Mouse (Mus musculus): Measurements from ENCODE around the gene Gdpd5.
A peak's percentile ranks its signal among the peaks of the same experiment; 100 is the strongest.

The Gdpd5 gene

DNA sequence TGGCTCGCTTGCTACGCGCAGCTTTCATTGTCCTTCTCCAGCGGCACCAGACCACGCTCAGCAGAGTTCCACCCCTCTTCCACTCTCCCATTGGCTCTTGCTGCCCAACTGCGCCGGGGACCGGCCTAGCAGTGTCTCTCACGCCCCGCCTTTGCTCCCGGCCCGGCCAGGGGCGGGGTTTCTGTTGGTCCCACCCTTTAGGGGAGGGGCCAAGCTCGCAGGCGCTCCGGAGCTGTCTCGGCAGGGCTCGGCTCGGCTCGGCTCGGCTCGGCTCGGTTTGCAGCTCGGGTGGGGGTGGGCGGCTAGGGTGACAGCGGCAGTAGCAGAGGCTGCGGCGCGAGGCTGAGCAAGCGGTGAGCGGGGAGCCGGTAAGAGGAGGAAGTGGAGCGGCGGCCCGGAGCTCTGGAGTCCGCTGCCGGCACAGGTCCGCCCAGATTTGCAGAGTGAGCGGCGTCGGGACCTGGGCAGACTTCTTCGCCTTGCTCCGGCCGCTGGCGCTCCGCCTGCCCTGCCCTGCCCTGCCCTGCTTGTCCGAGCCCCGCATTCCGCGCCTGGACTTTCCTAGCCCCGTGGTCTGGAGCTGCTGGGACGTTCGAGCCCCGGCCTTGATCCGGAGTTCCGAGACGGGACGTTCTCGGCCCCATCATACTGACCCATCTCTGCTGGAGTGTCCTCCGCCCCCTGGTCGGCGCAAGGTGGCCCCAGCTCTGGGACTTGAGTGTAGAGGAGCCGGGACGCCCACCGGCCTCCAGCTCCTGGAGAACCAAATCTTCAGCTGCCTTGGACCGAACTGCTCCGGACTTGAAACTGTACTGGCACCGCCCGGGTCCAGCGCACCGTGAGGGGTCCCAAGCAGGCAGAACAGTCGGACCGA is at the start of gene Gdpd5:
Gene Gdpd5 (plus strand): TSS at position 201 of the 874 bp plus-strand sequence.
- peak; percentile 98 for DNase-seq (ENCODE audit: low spot score)

DNA sequence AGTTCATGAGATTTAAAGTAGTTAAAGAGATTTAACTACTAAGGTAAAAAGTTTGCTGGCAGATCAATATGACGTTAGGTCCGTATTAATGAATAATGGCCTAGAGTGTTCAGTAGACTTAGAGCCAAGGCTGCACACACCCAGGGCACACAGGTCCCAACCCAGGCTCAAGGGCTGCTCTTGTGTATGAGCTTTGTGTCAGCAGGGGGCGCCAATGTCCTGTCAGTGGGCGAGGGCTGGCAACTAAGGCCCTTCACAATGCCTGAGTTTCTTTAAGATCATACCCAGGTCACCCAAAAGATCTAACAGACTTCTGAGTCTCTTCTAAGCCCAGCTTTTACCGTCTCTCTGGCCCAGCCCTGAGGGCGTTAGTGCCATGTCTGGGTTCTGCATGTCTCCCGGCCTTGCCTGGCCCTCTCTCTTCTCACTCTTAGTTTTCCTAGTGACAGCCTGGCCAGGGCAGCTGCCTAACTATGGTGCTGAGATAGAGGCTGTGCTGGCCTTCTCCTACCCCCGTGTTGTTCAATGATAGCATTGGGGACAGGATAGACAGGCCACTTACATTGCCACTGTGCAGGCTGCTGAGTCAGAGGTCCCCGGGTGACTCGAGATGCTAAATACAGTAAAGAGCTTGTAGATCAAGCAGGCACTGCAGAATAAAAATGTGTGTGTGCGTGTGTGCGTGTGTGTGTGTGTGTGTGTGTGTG is 48.3 kb upstream of the Gdpd5 start:
- DNase-seq (ENCODE audit: low spot score), result peak; percentile 79

DNA sequence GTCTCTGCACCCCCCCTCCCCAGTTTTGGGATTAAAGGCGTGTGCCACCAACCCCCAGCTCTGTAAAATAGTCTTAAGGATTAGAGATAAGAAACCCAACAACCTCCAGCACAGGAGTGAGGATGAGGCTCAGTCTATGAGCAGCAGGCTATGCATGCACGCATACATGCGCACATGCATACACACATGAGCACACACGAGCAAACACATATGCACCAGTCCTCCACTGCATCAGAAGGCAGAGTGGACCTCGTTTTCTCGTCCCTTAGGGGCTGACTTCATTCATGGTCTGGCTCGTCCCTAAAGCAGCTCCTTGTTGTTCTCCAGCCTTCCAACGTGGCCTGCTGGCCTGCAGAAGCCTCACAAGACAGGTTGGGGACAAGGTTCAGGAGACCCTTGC is 40.5 kb upstream of the Gdpd5 start:
- DNase-seq (ENCODE audit: low spot score), result no peak

DNA sequence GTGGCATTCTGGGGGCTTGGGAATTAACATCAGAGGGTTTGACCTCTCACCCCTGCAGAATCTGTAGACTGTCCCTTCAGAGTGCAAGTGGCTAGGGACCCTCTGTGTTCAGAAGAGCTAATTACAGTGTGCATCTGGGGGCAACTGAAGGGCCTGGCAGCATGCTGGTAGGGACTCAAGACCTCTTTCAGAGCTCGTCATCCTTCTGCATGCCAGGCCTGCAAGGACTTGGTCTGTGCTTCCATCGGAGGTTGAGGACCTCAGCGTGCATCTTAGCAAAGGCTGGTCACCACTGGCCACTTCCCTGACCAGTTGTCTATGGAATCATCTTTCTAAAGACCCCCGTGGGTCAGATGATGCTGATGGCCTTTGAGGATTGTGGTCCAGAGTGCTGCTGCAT is 37.6 kb upstream of the Gdpd5 start:
- no peak for DNase-seq (ENCODE audit: low spot score)

DNA sequence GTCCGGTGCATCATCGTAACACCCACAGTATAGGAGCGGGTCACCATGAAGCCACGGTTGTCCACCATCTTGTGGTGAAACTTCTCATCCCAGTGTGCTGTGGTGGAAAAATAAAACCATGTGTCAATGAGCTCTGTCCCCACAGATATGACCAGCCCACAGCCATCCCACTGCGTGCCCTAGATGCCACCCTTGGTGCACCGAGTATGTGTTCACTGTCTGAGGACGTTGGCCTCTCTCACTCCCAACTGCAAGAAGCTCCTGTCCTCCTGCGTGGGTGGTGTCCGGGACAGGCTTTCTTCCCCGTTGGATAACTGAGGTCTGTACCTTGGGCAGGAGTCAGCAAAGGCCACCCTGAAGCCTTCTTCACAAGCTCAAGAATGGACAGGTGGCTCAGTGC is 33.9 kb upstream of the Gdpd5 start:
- DNase-seq (ENCODE audit: low spot score), result no peak

DNA sequence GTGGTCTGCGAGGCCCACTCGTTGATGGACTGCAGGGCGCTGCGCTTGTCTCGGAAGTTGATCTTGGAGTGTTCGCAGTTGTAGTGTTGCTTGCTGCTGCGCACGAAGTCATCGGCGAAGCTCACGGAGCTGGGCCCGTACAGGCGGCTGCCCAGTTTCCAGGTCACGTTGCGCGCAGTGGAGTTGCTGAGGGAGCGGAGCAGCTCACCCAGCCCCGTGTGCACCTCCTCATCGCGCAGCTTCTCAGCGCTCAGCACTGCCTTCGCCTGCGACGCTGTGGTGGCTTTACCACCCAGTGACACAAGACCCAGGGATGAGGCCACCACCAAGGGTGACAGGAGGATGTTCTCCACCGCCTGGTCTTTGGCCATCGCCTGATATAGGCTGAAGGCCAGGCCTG is 32.3 kb upstream of the Gdpd5 start:
- DNase-seq (ENCODE audit: low spot score), result no peak

DNA sequence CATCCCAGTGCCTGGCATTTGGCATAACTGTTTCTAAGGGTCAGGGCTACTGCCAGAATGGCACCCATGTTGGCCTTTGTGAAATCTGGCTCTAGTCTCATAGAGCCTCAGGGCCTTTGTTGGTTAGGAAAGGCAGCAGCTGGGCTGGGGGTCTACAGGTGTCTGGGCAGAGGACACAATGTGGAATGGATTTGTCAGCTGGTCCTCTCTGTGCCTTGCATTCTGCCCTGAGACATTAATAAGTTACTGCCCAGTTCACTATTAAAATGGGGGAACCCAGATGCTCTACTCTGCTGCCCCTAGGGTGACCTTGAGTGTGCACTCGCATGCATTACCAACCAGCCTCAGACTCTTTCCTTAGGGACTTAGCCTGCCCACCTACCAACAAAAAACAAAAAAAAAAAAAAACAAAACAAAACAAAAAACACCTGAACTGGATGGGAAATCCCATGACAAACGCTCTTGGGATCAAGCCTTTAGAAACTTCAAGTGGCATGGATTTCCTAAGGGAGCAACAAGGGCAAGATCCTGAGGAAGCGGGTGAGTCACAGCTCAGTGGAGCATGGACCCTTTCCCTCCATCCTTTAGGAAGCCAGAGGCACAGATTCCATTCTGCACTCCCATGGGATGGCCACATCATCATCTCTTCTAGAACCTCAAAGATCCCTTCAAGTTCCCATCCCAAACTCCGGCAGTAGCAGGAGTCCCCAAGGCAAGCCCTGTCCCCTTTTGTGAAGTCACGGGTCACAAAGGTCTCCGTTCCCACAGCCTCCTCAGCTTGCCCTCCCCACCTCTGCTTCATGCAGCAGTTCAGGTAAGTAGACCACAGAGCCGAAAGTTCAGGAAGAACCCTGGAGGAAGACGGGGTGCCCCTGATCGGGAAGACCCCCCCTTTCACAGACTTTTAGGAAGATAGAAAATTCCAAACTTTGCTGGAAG is 31.2 kb upstream of the Gdpd5 start:
- no peak for DNase-seq (ENCODE audit: low spot score)

DNA sequence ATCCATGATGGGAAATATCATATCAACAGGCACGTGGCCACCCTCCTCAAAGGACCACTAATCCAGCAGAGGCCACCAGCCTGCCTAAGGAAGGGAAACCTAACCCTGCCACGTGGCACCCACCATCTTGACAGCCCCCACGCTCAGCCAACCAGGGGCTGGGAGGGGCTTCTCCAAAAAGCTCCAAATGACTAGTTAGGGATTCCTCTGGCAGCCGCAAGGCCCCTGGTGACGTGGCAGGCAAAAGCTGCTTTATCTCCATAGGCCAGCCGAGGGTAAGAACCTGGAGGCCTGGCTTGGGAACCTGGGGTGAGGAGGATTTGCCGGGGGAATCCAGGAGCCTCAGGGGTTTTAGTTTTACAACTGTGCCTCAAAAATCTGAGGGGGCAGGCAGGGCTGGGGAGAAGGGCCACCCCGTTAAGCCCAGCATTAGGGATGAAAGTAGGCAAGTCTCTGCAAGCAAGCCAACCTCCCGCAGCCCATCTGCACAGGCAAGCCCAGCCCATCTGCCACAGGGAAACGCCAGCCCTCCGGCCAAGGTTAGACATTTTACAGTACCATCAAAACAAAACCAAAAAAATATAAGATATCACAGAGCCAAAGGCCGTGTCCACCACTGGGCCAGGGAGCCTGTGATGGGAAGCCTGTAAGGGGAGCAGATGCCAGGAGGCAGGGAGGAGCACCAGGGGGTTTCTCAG is 30.0 kb upstream of the Gdpd5 start:
- no peak for DNase-seq (ENCODE audit: low spot score)

DNA sequence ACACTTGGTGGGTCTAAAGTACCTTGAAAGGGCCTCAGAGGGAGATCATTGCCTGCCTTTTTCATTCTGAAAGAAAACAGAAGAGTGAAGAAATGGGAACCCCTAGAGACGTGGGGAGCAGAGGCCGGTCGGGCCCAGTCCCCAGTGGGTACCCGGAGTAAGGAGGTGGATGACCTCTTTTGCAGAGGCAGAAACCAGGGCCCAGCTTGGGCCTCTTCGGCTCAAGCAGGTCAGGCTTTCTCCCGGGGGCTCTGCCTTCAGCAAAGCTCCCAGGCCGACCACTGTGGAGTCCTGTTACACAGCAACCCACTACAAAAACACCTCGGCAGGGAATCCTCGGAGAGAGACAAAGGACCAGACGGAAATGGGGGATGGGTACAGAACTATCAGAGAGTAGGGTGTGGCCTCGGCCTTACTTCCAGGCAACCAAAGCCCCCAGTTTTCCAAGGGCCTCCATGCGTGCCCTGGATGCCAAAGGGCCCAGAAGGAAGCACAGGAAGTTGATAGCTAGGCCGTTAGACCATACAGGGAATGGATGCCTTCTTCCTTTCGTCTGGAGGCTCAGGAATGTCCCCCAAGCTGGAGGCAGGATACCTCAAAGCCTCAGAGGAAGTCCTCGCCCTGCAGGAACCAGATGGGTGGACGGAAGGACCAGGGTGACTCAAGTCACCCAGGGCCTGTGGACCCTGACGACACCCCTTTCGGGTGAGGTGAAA is 29.3 kb upstream of the Gdpd5 start:
- DNase-seq (ENCODE audit: low spot score), result no peak

DNA sequence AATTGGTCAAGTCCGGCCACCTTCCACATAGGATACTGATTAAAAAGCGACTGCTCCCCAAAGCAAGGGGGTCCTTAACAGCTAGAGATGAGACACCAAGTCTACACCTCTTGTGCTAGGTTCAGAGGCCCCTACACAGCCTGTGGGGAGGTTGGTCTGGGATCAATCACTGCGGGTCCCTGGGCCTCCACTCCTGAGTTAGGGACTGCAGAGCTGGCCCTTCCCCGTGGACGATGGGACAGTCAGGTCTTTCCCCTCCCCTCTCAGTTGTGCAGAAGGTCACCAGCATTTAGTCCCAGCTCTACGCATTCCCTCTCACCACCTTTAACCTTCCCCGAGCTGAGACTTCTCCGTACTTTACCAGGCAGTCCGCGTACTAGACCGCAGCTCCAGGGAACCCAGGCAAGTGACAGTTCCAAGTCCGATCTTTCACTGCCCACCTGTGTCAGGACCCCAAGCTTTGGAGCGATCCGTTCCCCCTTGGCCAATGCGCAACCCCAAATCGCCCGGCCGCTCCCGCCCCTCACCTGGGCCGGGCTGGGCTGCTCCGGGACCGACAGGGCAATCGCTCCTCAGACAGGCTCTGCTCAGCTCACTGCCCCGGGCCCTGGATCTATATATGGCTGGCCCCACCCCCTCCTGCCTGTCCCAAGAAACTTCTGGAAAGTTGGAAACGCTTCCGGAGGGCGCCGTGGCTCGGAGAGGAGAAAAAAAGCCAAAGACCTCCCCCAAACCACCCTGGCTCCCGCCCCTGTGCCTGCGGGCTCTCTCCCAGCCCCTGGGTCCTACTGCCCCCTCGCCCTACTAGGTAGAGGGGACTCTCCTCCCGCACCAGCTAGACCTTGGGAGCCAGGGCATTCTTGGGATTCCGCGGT is 28.5 kb upstream of the Gdpd5 start, which contains the start of gene Serpinh1:
Gene Serpinh1 (minus strand): TSS at position 714 of the 875 bp plus-strand sequence.
- DNase-seq (ENCODE audit: low spot score), result peak; percentile 21

DNA sequence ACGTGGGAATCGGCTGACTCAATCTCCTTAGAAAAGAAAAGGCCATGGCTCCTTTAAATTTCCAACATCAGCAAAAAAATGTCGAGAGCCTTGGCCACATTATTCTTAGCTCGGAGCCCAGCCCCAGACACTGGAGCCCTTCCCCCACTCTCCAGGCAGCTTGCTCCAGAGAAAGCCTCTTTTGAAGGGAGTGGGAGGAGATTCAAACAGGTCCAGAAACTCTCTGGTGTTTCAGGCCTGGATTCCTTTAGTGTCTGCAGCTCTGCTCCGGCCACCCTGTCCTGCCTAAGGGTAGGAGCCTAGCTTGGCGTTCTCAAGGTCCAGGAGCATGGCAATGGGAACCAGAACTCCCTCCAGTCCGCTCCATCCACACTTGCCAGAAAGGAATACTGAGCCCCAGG is 25.5 kb upstream of the Gdpd5 start:
- peak; percentile 87 for DNase-seq (ENCODE audit: low spot score)

DNA sequence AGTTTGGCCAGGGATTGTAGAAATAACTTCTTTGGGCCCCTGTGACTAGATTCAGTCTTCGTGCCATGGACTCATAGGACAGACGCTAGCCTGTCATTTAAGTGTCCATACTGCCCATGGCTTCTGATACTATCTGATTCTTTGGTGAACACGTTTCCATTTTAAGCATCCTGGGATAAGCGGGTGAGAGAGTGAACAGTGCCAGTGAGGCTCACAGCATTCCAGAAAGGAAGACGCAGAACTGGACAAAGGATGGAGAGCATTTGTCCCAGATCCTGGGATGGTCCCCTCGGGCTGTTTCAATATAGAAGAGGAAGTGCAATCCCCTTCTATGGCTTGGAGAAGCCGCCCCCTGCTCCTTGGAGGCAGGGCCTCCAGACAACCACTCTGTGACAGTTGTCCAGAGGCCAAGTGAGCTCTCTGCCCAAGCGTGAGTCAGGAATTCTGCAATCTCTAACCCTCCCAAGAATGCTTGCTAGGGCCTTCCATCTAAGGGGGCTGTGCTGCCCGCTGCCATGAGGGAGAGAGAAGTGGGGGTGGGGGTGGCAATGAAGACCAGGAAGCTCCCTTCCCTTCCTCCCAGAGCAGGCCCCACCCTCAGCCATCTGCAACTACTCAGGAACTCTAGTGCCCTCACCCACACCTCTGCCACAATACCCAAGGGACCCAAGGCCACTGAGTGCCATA is 24.8 kb upstream of the Gdpd5 start:
- DNase-seq (ENCODE audit: low spot score), result peak; percentile 76

DNA sequence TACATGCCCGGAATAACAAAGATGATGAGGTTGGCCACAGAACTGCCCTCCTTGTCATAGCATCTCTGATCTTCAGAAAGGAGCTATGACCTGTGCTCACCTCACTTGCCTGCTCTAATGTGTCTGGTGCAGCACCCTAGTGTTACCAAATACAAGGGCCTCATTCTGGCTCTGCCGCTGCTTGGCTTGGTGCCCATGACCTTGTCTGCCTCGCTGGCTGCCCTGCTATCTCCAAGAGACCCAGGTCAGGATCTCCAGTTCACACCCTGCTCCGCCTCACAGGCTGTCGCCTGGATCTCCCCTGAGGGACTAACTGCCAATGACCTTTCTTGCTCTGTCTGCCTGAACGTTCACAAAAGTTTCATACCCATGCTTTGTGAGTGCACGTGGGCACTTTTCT is 24.0 kb upstream of the Gdpd5 start:
- DNase-seq (ENCODE audit: low spot score), result peak; percentile 66

DNA sequence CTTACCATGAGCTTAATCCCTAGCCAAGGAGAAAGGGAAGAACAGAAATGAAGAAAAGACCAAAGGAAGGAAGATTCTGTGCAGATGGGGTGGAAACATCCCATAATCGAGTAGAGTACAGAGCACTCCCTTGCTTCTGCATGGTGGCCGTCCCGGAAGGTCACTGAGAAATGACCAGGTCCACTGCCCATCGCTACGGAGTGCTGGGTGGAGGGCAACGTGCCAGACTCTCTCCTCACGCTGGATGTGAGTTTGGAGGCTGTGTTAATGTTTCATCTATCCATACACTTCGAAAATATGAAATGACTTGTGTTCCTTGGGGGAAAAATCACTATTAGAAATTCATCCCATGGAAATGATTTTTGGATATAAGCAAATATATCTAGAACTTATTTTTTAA is 22.8 kb upstream of the Gdpd5 start:
- no peak for DNase-seq (ENCODE audit: low spot score)

DNA sequence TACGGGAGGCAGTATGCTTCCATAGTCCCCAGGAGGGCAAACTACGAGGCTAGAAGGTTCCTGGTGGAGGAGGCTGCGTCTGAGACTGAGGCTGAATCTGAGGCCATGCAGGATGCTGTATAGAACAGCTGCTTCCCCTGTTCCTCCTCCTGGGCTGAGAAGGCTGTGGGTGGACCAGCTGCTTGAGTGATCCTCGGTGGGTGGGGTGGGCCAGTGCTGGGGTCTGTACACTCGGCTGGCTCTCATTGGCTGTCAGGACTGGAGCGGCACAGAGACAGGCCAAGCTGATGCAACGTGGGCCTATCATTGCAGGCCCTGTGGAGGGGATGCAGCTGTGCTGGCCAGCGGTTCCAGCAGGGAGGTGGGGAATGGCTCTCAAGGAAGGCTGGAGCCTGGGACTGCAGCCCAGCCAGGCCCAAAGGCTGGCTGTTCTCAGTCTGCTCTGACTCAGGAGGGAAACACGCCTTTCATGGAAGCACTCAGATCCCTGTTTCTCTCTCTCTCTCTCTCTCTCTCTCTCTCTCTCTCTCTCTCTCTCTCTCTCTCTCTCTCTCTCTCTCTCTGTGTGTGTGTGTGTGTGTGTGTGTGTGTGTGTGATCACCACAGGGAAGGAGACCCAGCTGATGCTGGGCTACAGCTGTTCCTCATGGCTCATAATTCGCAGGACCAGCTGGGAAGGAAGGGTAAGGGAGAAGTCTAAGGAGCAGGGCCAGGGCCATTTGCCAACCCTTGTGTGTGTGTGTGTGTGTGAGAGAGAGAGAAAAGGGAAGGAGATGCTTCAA is 21.0 kb upstream of the Gdpd5 start:
- DNase-seq (ENCODE audit: low spot score), result peak; percentile 96

DNA sequence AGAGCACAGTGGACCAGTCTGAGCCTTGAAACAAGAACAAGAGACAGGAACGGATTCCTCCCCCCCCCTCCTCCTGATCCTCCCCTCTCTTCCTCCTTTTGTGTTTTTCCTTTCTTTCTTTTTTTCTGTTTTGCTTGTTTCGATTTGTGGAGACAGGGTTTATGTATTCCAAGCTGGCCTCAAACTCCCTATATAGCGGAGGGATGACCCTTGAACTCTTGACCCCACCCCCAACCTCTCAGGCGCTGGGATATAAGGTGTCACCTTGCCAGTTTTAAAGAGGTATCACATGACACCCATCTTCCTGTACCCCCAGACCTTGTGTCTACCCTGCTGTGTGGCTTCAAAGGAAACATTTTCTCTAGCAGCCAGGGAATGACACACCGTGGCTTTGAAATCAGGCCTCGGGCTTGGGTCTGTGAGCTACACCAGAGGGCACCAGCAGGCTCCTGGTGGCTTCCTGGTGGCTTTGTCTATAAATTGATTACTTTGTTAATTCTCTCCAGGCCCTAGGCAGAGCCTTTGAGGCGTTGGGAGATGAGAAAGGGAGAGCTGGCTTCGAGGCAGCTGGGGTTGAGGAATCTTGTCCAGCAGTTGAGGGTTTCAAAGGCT is 20.3 kb upstream of the Gdpd5 start:
- peak; percentile 63 for DNase-seq (ENCODE audit: low spot score)

DNA sequence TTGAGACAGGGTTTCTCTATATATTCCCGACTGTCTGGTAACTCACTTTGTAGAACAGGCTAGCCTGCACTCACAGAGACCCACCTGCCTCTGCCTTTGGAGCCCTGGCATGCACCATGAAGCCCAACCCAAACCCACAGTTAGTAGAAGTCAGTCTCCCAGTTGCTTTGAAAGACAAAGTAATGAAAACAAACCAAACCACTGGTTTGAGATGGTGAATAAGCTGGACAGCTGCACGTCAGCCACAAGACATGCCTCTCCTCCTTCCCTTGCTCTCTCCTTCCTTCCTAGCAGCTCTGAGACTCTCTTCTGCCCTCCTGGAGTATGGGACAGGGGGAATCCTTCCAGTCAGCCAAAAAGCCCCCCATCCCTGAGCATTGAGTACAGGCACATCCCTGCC is 19.1 kb upstream of the Gdpd5 start:
- DNase-seq (ENCODE audit: low spot score), result no peak

DNA sequence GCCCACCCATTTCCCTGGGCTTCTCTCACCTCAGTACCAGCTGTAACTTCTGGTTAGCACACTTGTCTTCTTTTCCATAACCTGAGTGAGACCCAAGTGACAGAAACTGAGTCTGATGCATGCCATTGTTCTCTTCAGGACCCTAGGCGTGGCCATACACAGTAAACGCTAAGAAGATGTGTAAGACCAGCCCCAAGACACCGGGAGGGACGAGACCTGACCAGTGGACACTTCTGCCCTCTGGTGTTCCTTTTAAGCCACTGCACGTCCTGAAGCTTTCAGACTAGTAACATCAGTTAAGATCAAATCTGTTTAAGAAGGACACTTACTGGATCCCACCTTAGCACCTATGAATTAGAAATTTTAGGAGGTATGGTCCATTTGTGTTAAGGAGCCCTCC is 16.1 kb upstream of the Gdpd5 start:
- peak; percentile 89 for DNase-seq (ENCODE audit: low spot score)

Data from MN1 (cell line).